Mouse (Mus musculus) limb, embryonic 11.5 days (tissue): ENCODE results near the gene Pi4k2a. TPM values are rescaled to one million over a fixed set of nuclear protein-coding genes. Genes with fewer than 3 reads are reported as not detected.
"Not testable (repeated sequence)": the region's sequence is repeated elsewhere in the genome, so short reads cannot be mapped to it uniquely, and the experiment has no call there.

ENCODE experiments used
- ATAC-seq: fragments of 200-750 bp; cut with Nextera tagmentation; 2 replicates; pipeline ENCODE4 v1.8.0; 2017; ENCODE audit warnings: low read depth; ENCODE audit not compliant: insufficient number of reproducible peaks, low FRiP score, low TSS enrichment
- DNase-seq: peaks from one replicate; pipeline ENCODE4 v3.0.0-alpha.2; 2015; ENCODE audit warnings: low spot score
- H3K27ac ChIP-seq: fragments of 300-500 bp; sonication (generic); replicated peaks from 2 replicates; pipeline ENCODE4 v1.5.1; 2014; ENCODE audit warnings: low read depth, mild to moderate bottlenecking, low read length
- H3K27me3 ChIP-seq: fragments of 300-500 bp; sonication (generic); 2 replicates; pipeline ENCODE4 v1.6.1; 2014; ENCODE audit warnings: mild to moderate bottlenecking, low read length, mixed read lengths; ENCODE audit not compliant: control insufficient read depth, insufficient read depth
- H3K36me3 ChIP-seq: fragments of 300-500 bp; sonication (generic); 2 replicates; pipeline ENCODE4 v1.6.1; 2014; ENCODE audit warnings: mild to moderate bottlenecking, low read length, moderate library complexity, mixed read lengths; ENCODE audit not compliant: control insufficient read depth, insufficient read depth
- H3K4me1 ChIP-seq: fragments of 300-500 bp; sonication (generic); 2 replicates; pipeline ENCODE4 v1.6.1; 2014; ENCODE audit warnings: low read length, mixed read lengths; ENCODE audit not compliant: control insufficient read depth, insufficient read depth
- H3K4me2 ChIP-seq: fragments of 300-500 bp; sonication (generic); 2 replicates; pipeline ENCODE4 v1.6.1; 2014; ENCODE audit warnings: low read depth, mild to moderate bottlenecking, moderate library complexity; ENCODE audit not compliant: severe bottlenecking
- H3K4me3 ChIP-seq: fragments of 300-500 bp; sonication (generic); 2 replicates; pipeline ENCODE4 v1.5.1; 2014; ENCODE audit warnings: low read depth, low read length
- H3K9ac ChIP-seq: fragments of 300-500 bp; sonication (generic); 2 replicates; pipeline ENCODE4 v1.6.1; 2014; ENCODE audit warnings: mild to moderate bottlenecking, low read length
- H3K9me3 ChIP-seq: fragments of 300-500 bp; sonication (generic); 2 replicates; pipeline ENCODE4 v1.6.1; 2016; ENCODE audit warnings: low read length; ENCODE audit not compliant: control insufficient read depth
- WGBS: fragments of 180-500 bp; shearing (Covaris S2); extraction: QIAGEN DNeasy Blood & Tissue Kit; methylation state at CpG from one replicate; pipeline ENCODE4 v1.1.7; 2014; 5-methylcytosine and 5-hydroxymethylcytosine counted together
- polyA plus RNA-seq: library from polyadenylated mRNA; unstranded; fragments of >200 nt; fragmentation: Nextera tagmentation; extraction: Ambion mirVana; gene quantifications from 2 replicates; pipeline ENCODE4 v1.2.1, GENCODE M21; 2014

The Pi4k2a gene
- polyA plus RNA-seq, 1 experiment from 2014 or later = 28.4 TPM

- no peak for ATAC-seq
- 89% methylated on average over 2 of the region's 2 CpGs for WGBS
- H3K27me3 ChIP-seq = no peaks in the 10 kb centered on the region
- no peak overlapping the region for H3K4me2 ChIP-seq
- DNase-seq = no peak
- H3K36me3 ChIP-seq = no peaks in the 10 kb centered on the region; the same call in none of the 2 replicates
- H3K27ac ChIP-seq = no peak overlapping the region
- H3K4me1 ChIP-seq = no peaks in the 10 kb centered on the region
- no peaks in the 10 kb centered on the region for H3K9me3 ChIP-seq
- H3K4me3 ChIP-seq = no peak overlapping the region
- no peak overlapping the region for H3K9ac ChIP-seq
These were observed 15.2 kb upstream of the Pi4k2a start for GRCm38 (mm10) chr19:42075051-42075450.

GRCm38 (mm10) chr19:42075992-42076391, 14.3 kb upstream of the Pi4k2a start:
- 92% methylated on average over 16 of the region's 16 CpGs for WGBS

GRCm38 (mm10) chr19:42078566-42078965, 11.7 kb upstream of the Pi4k2a start:
- Histone ChIP-seq H3K36me3 (no peaks in the 10 kb centered on the region; the same call in none of the 2 replicates), H3K9me3 (no peaks in the 10 kb centered on the region), H3K4me3 (no peak overlapping the region), H3K27ac (no peak overlapping the region), H3K9ac (no peak overlapping the region), H3K27me3 (no peaks in the 10 kb centered on the region), H3K4me2 (no peak overlapping the region), H3K4me1 (no peaks in the 10 kb centered on the region)
- DNase-seq = no peak
- 97% methylated on average over 8 of the region's 8 CpGs for WGBS
- ATAC-seq = no peak

More at GRCm38 (mm10) chr19:42075992-42076391, 14.3 kb upstream of the Pi4k2a start:
- Histone ChIP-seq H3K4me3 (no peak overlapping the region), H3K9me3 (no peaks in the 10 kb centered on the region), H3K9ac (no peak overlapping the region), H3K27ac (no peak overlapping the region), H3K27me3 (no peaks in the 10 kb centered on the region), H3K4me1 (no peaks in the 10 kb centered on the region), H3K36me3 (no peaks in the 10 kb centered on the region; the same call in none of the 2 replicates), H3K4me2 (no peak overlapping the region)
- DNase-seq = no peak
- ATAC-seq = no peak

- no peak for DNase-seq
- 90% methylated on average over 12 of the region's 12 CpGs for WGBS
- ATAC-seq = no peak
These were observed 11.3 kb upstream of the Pi4k2a start for GRCm38 (mm10) chr19:42079006-42079405.

GRCm38 (mm10) chr19:42079950-42080349, 10.3 kb upstream of the Pi4k2a start:
- Histone ChIP-seq H3K4me3 (no peak overlapping the region), H3K27ac (no peak overlapping the region), H3K4me2 (no peak overlapping the region), H3K36me3 (no peaks in the 10 kb centered on the region; the same call in none of the 2 replicates), H3K27me3 (no peaks in the 10 kb centered on the region), H3K9me3 (no peaks in the 10 kb centered on the region), H3K4me1 (no peaks in the 10 kb centered on the region), H3K9ac (no peak overlapping the region)
- no peak for ATAC-seq
- 81% methylated on average over 5 of the region's 5 CpGs for WGBS
- no peak for DNase-seq

More at GRCm38 (mm10) chr19:42079006-42079405, 11.3 kb upstream of the Pi4k2a start:
- H3K4me1 ChIP-seq = no peaks in the 10 kb centered on the region
- no peak overlapping the region for H3K27ac ChIP-seq
- H3K4me3 ChIP-seq = no peak overlapping the region
- no peak overlapping the region for H3K4me2 ChIP-seq
- H3K27me3 ChIP-seq = no peaks in the 10 kb centered on the region
- no peak overlapping the region for H3K9ac ChIP-seq
- no peaks in the 10 kb centered on the region; the same call in none of the 2 replicates for H3K36me3 ChIP-seq
- no peaks in the 10 kb centered on the region for H3K9me3 ChIP-seq

GRCm38 (mm10) chr19:42080469-42080868, 9.8 kb upstream of the Pi4k2a start:
- WGBS = 88% methylated on average over 11 of the region's 11 CpGs
- H3K4me3 ChIP-seq = no peak overlapping the region
- H3K4me1 ChIP-seq = no peaks in the 10 kb centered on the region

GRCm38 (mm10) chr19:42081613-42082012, 8.7 kb upstream of the Pi4k2a start:
- WGBS = 95% methylated on average over 5 of the region's 5 CpGs
- ATAC-seq = not testable (repeated sequence)

More at GRCm38 (mm10) chr19:42080469-42080868, 9.8 kb upstream of the Pi4k2a start:
- ATAC-seq (no peak), DNase-seq (no peak)
- H3K9me3 ChIP-seq = no peaks in the 10 kb centered on the region
- no peak overlapping the region for H3K9ac ChIP-seq
- no peak overlapping the region for H3K4me2 ChIP-seq
- no peaks in the 10 kb centered on the region for H3K27me3 ChIP-seq
- H3K27ac ChIP-seq = no peak overlapping the region
- H3K36me3 ChIP-seq = no peaks in the 10 kb centered on the region; the same call in none of the 2 replicates

GRCm38 (mm10) chr19:42085690-42086089, 4.6 kb upstream of the Pi4k2a start:
- H3K9me3 ChIP-seq = no peaks in the 10 kb centered on the region
- no peak overlapping the region for H3K27ac ChIP-seq
- peaks cover 6% of the 10 kb centered on the region; the same call in 1 of the 2 replicates for H3K4me1 ChIP-seq
- H3K4me2 ChIP-seq = peak overlapping the region; percentile 86
- ATAC-seq (no peak), DNase-seq (no peak)
- peak overlapping the region; percentile 75 for H3K4me3 ChIP-seq
- WGBS = 9% methylated on average over 10 of the region's 10 CpGs
- no peaks in the 10 kb centered on the region for H3K36me3 ChIP-seq
- H3K9ac ChIP-seq = peak overlapping the region; percentile 74
- no peaks in the 10 kb centered on the region for H3K27me3 ChIP-seq

More at GRCm38 (mm10) chr19:42081613-42082012, 8.7 kb upstream of the Pi4k2a start:
- not testable (repeated sequence) for H3K27ac ChIP-seq, H3K9ac ChIP-seq, H3K4me3 ChIP-seq, H3K36me3 ChIP-seq, DNase-seq, H3K4me1 ChIP-seq, H3K9me3 ChIP-seq, H3K4me2 ChIP-seq, H3K27me3 ChIP-seq

- Histone ChIP-seq H3K4me3 (peak within 1 kb of the TSS; percentile 75), H3K27ac (no peak within 1 kb of the TSS), H3K36me3 (no peaks in the 10 kb centered on the region), H3K4me2 (peak within 1 kb of the TSS; percentile 86), H3K9me3 (no peaks in the 10 kb centered on the region), H3K4me1 (peaks cover 7% of the 10 kb centered on the region; the same call in 1 of the 2 replicates), H3K9ac (peak within 1 kb of the TSS; percentile 74), H3K27me3 (no peaks in the 10 kb centered on the region)
- DNase-seq = peak; percentile 97
- 0% methylated on average over 21 of the region's 21 CpGs for WGBS
- peak; percentile 80 for ATAC-seq
These were observed 4.1 kb upstream of the Pi4k2a start, which contains the start of gene Morn4 for GRCm38 (mm10) chr19:42086166-42086565. Gene Morn4 (minus strand): TSS chr19:42086357.
